Mouse (Mus musculus) heart, postnatal 10 days (tissue): Measurements from ENCODE around the gene Drd1. TPM values are rescaled to one million over a fixed set of nuclear protein-coding genes. Genes with fewer than 3 reads are reported as not detected.

Experiments
- DNase-seq, 2 experiments: peaks; one replicate each; pipeline ENCODE4 v3.0.0; 2021
- intact Hi-C: fragments of 180-260 bp; cut with DNase I; formaldehyde crosslinking; loops from one replicate; pipeline ENCODE4 v1.15.1; 2025
- total RNA-seq, 2 experiments: library from RNA; stranded (reverse); gene quantifications; 2 replicates each; pipeline ENCODE4 v1.2.3; 2021

The Drd1 gene
- total RNA-seq, 2 experiments from 2014 or later = 0.27 to 0.57 TPM

DNA sequence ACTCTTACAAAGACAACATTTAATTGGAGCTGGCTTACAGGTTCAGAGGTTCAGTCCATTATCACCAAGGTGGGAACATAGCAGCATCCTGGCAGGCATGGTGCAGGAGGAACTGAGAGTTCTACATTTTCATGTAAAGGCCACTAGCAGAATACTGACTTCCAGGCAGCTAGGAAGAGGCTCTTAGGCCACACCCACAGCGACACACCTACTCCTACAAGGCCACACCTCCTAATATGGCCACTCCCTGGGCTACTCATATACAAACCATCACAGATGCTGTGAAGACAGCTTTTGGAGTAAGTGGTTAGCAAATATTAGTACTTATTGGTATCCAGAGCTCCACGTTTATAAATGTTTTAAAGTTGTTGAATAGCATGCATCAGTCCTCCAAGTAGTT is 19.9 kb upstream of the Drd1 start:
- intact Hi-C loops = no loop called here

GRCm38 (mm10) chr13:54073491-54073890 is 18.0 kb upstream of the Drd1 start:
- intact Hi-C loops = no loop called here
- no peak for DNase-seq

More for the DNA sequence above, 19.9 kb upstream of the Drd1 start:
- DNase-seq = no peak

DNA sequence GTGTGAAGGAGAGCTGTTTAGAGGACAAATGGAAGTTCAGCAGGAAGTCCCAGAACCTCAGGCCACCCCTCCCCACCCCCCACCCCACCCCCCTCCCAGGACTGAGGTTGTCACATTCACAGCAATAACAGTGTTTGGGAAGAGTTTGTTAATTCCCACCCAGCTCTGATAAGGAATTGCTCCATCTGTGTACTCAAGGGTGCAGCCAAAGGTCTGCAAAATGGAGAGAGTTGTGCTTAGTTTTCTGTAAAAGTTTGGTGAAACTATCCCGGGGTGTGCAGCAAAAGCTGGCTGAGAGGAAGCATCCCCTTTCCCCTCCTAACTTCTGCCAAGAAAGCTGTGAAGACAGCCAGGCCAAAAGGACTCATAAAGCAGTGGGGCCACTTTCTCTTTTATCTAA is 17.6 kb upstream of the Drd1 start:
- peak; percentile 58 to 59 for DNase-seq
- intact Hi-C loops = no loop called here

DNA sequence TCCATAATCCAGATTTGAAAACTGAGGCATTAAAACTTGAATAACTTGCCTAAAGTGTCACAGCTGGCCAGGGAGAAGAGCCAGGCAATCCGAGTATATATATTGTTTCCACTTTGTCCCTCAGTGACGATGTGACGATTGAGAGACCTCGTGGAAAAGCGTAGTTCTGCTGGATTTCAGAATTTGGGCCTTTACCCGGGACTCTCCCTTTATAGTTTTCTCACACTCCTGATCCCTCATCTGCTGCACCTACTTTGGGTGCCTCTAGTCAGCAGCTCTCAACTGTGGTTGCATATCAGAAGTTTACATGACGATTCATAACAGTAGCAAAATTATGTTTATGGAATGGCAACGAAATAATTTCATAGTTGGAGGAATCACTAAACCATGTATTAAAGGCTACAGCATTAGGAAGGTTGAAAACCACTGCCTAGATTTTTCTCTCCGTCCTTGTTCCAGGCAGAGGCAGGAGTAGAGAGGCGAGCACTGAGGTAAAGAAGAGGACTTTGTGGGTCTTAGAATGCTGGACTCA is 17.1 kb upstream of the Drd1 start:
- intact Hi-C loops = no loop called here
- DNase-seq = peak in 1 of 2 experiments; percentile 26

DNA sequence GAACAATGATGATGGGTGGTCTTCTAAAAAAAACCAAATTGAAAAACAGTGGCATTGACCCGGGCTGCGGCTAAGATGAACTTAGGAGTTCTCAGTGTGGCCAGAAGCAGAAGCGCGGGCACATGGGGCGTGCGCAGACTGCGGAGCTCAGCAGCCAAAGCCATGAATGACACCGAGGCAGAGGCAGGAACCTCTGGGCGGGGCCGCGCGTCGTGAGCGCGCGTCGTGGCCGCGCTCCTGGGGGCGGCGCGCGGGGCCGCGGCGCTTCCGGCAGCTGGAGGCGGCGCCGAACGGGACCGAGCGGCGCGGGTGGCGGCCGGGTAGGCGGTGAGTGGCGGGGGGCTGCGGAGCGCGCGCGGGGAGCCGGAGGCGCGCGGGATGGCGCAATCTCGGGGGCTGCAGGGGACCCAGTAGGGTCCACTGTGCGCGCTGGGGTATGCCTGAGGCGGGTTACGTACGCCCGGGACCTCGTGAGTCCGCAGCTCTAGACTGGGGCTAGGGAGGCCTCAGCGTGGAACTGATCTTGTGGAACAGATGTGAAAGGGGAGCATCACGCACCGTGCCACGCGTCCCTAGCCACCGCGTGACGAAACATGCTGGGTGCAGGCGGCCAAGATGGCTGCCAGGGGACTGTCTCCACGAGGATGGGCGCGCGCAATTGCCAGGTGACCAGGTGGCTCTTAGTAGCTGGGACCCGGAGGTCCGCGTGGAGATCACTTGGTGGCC is 16.3 kb upstream of the Drd1 start, which contains the start of gene Sfxn1:
Sfxn1 (plus strand) TSS at position 264 of the 726 bp plus-strand sequence.
- intact Hi-C loops = no loop called here

GRCm38 (mm10) chr13:54071011-54071410 is 15.5 kb upstream of the Drd1 start:
- intact Hi-C loops = no loop called here
- no peak for DNase-seq

More for the DNA sequence above, 16.3 kb upstream of the Drd1 start, which contains the start of gene Sfxn1:
- peak; percentile 74 to 76 for DNase-seq

GRCm38 (mm10) chr13:54067617-54068166 is 12.2 kb upstream of the Drd1 start:
- intact Hi-C loops = no loop called here
- DNase-seq = no peak

GRCm38 (mm10) chr13:54066081-54066746 is 10.7 kb upstream of the Drd1 start:
- no peak for DNase-seq
- intact Hi-C loops = no loop called here

- intact Hi-C loops = loop anchor here (1.0 kb wide), 1 partner anchor 280 kb away; no protein-coding TSS in a partner anchor
- peak; percentile 30 to 51 for DNase-seq
These were observed 7.8 kb upstream of the Drd1 start for GRCm38 (mm10) chr13:54063292-54063691.

GRCm38 (mm10) chr13:54062068-54062467 is 6.6 kb upstream of the Drd1 start:
- no peak for DNase-seq
- intact Hi-C loops = no loop called here

DNA sequence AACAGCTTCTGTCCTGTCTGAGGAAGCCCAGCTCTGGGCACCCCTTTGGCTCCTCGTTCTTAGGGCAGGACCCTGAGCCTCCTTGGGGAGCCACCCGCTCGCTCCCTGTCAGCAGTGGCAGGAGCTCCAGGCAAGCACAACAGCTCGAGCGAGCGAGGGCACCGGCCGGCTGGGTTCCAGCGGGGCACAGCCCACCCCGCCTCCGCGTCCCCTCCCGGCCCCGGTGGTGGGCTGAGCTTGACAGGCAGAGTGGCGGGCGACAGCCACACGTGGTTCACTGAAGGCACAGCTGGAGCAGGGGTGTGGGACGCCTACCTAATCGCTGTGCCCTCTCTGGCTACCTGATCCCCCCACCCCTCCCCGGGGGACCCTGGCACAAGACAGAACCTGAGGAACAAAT is 543 bp downstream of the Drd1 start:
- no peak for DNase-seq
- intact Hi-C loops = loop anchor here (1.0 to 2.0 kb wide), 2 partner anchors 243 to 272 kb away; no protein-coding TSS in a partner anchor

DNA sequence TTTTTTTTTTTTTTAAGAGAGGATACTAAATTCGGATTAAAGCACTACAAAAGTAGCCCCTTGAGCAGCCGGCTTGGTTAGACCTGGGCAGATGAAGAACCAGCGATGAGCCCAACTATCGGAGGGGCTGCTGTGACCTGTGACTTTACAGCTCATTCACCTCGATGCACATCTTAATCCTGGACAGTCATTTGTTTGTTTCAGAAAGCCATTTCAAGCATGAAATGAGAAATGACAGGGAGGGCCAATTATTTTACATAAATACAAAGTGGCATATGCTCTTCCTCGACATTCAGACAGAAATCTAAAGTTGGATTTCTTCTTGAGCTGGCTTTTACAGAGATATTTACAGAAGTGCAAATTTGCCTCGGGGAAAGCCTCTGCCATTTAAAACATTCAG is 3.9 kb downstream of the Drd1 start:
- intact Hi-C loops = no loop called here
- no peak for DNase-seq

DNA sequence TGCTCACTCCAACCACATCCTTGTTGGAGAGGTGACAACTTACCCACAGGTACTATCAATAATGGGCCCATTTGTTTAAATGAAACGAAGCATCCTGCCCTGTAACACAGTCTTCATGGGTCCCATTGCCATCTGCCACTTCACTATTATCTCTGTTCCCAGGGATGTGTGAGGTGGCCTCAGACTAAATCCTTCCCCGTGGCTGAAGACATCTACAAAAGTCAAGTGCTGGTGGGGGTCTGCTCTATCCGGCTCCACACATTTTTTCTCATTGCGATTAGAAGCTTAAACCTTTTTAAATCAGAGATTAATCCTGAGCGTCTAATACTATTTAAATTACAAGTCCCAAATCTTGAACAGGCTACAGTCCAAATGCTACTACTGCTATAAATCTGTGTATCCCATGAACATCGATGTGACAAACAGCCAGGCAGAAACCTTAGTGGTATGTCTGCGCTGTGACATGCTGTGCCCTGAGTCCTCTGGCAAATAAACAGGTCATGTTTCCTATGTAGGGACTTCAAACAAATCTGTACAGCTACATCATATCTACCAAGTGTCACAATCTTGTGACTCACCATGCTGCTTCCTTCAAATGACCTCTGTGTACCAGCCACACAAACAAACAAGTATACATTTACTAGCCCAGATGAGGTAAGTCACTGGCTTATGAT is 6.7 kb downstream of the Drd1 start:
- DNase-seq = no peak
- intact Hi-C loops = no loop called here

GRCm38 (mm10) chr13:54040256-54040655 is 15.2 kb downstream of the Drd1 start:
- no peak for DNase-seq
- intact Hi-C loops = no loop called here

- DNase-seq = peak; percentile 9 to 18
These were observed 17.6 kb downstream of the Drd1 start for GRCm38 (mm10) chr13:54037936-54038335.

DNA sequence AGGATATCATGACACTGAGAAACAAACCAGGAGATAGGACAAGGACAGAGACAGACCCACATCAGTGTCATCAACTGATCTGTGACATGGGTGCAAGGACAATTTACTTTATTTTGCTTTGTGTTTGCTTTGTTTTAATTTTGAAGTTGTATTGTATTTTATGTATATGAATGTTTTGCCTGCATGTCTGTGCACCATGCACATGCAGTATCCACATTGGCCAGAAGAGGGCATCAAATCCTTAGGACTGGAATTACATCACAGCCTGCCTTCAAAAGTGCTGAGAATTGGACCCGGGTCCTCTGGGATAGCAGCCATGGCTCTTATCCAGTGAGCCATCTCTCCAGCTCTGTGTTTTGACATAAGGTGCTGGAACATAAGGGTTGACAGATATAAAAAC is 20.0 kb downstream of the Drd1 start:
- intact Hi-C loops = no loop called here
- no peak for DNase-seq

More at GRCm38 (mm10) chr13:54037936-54038335, 17.6 kb downstream of the Drd1 start:
- intact Hi-C loops = no loop called here

DNA sequence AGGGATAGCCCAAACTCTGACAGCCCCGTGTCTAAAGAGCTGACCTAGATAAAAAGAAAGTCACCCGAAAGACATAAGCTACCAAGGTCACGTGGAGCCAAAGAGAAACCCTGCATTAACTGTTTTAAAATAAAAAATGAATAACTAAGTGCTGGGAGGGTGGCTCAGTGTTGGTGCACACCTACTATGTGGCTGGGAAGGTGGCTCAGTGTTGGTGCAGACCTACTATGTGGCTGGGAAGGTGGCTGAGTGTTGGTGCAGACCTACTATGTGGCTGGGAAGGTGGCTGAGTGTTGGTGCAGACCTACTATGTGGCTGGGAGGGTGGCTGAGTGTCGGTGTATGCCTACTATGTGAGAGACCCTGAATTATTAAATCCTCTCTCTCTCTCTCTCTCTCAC is 21.9 kb downstream of the Drd1 start:
- no peak for DNase-seq
- intact Hi-C loops = no loop called here

GRCm38 (mm10) chr13:54027079-54027478 is 28.4 kb downstream of the Drd1 start:
- no peak for DNase-seq
- intact Hi-C loops = no loop called here

- peak; percentile 20 to 26 for DNase-seq
- intact Hi-C loops = no loop called here
These were observed 32.2 kb downstream of the Drd1 start for GRCm38 (mm10) chr13:54023311-54023710.

- DNase-seq = no peak
- intact Hi-C loops = no loop called here
These were observed 46.8 kb downstream of the Drd1 start for GRCm38 (mm10) chr13:54008716-54009115.
